Mouse (Mus musculus) brain, adult 2 months (tissue): Measurements from ENCODE around the gene Cd209f.
A peak's percentile ranks its signal among the peaks of the same experiment; 100 is the strongest.
"Not testable (repeated sequence)": the region's sequence is repeated elsewhere in the genome, so short reads cannot be mapped to it uniquely, and the experiment has no call there.

Experiments used
- DNase-seq: peaks from one replicate; pipeline ENCODE4 v3.0.0; 2011; ENCODE audit warnings: low read depth, low spot score

Gene Cd209f

DNA sequence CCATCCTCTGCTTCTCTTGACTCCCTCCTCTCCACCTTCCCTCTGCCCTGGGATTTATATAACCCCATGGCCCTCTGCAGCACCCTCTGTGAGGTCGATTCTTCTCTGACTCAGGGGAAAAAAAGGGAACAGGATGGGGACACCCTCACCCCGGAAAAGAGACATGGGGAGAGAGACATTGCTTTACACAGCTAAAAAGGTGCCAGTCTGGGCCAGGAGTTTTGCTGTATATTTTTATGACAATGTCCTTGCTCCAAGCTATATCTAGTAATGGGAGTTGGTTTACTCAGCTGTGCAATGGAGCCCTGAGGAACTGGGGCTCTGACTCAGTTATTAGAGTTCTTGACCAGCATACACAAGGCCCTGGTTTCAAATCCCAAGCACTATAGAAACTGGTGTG is at the start of gene Cd209f:
Gene Cd209f (minus strand): TSS at position 101 of the 400 bp plus-strand sequence.
- not testable (repeated sequence) for DNase-seq

DNA sequence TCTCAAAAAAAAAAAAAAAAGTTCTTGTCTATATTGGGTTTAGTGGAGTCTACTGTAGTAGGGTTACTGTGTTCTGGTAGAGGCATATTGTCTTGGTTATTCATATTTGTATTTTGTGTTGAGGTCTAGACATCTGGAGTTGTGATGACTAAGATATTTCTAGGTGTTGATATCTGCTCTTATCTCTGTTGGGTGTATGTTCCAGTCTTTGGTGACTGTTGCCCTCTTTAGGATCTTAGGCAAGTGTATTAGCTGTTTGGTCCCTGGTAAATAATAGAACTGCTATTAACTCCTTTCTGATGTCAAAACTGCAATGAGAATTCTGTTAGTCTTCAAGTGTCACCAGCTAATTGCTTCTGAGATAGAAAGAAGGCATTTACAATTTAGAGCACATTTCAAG is 49.2 kb upstream of the Cd209f start:
- DNase-seq, result no peak

DNA sequence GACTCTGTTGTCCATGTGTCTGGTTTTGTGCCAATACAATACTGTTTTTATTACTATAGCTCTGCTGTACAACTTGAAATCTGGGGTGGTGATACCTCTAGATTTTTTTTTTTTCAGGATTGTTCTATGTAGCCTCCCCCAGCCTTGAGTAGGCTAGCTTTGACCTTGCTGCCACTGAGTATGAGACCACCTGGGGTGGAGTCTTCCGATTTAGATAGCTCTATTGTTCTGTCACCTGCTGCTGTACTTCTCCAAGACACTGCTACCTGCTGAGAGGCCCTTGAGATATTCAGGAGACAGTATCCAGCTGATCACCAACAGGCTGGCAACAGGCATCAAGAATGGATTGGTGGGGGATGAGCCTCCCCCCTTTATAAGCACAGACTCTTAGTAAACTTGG is 41.6 kb upstream of the Cd209f start:
- DNase-seq, result no peak

DNA sequence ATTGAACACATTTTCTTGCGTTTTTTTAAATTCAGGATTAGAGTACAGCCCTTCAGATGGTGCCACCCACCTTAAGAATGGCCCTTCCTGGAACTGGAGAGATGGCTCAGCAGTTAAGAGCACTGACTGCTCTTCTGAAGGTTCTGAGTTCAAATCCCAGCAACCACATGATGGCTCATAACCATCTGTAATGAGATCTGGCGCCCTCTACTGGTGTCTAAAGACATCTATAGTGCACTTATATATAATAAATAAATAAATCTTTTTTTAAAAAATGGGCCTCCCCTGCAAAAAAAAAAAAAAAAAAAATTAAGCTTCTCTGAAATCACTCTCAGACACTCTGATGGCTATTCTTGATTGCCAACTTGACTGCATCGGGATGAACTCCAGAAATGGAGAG is 36.1 kb upstream of the Cd209f start:
- peak; percentile 27 for DNase-seq

DNA sequence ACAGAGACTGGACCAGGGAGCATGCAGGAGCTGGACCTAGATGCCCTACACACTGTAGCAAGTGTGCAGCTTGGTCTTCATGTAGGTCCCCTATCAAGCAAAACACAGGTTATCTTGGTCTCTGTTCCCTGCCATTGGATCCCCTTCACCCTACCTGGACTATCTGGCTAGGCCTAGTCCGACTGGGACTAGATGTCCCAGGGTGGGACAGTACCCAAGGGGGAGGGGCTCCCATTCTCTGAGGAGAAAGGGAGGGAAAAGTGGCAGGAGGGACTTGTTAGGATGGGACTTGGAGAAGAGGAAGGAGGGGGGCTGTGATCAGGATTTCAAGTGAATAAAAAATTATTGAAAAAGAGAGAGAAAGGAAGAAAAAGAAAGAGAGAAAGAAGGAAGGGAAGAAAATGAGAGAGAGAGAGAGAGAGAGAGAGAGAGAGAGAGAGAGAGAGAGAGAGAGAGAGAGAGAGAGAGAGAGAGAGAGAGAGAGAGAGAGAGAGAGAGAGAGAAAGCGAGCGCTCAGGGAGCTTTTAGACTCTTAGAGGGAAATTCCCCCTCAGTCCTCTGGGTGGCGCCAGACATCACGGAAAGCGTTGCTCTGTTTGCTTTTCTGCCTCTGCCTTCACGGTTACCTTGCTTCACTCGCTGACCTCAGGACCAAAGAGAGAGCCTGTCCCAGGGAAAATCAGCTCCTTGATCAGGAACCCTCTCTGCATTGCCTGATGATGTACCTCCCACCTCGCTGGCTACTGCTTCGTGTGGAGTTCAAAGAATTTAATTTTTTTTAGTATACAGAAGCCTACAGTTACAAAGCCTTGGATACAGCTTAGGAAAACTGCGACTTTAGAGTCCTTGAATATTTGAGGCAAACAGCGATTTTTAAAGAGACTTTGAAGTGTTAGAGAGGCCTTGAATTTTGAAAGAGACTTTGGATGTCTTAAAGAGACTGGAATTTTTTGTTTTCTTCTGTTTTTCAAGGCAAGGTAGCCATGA is 34.3 kb upstream of the Cd209f start:
- DNase-seq, result peak; percentile 86

DNA sequence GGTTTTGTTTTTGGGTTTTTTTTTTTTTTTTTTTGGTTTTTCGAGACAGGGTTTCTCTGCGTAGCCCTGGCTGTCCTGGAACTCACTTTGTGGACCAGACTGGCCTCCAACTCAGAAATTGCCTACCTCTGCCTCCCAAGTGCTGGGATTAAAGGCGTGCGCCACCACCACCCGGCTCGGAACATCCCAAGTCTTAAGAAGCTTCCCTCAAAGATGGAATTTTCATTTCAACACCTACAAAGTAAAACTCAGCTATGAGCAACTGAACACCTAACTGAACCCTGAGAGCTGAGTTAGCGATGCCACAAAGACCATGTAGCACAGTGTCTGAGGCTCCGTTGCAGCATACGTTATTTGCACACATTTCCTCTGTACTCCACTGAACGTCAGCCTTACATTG is 28.2 kb upstream of the Cd209f start, which contains the start of gene Cd209g:
Gene Cd209g (plus strand): TSS at position 301 of the 400 bp plus-strand sequence.
- DNase-seq, result no peak

DNA sequence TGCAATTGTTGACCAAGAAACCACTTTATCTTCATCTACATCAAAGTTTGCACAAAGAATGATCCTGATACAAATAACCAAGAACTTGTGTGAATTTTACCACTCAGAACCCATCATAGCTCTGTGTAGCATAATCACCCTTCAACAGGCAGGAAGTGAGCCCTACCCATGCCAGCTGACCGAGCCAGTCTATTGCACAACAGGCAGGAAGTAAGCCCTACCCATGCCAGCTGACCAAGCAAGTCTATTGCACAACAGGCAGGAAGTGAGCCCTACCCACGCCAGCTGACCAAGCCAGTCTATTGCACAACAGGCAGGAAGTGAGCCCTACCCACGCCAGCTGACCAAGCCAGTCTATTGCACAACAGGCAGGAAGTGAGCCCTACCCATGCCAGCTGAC is 17.1 kb downstream of the Cd209f start:
- DNase-seq, result not testable (repeated sequence)

DNA sequence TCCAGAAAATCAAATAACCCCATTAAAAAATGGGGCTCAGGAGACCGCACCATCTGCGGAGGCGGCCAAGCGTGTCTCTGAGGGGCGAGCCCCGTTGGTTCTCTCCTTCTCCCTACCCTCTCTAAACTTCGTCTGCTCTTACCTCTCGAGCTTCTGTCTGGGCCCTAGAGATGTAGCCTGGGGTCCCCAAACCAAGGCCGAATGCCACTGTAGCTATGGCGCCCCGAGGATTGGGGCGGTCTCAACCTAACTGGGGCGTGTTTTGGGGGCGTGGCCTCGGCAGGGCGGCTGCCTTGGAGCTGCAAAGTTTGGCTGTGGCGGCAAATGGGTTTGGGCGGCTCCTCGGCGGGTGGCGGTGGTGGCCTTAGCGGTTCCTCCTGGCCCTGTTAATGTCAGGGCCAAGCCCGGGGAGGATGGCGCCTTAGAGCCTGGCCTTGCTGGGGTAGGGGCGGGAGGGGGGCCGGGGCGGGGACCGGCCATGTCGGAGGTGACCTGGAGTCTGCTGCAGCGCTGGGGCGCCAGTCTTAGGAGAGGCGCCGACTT is 18.4 kb downstream of the Cd209f start:
- DNase-seq, result not testable (repeated sequence)
